Mouse (Mus musculus) lung, postnatal 0 days (tissue): ENCODE results near the gene Sdhaf2. TPM values are rescaled to one million over a fixed set of nuclear protein-coding genes. Genes with fewer than 3 reads are reported as not detected.

ENCODE experiments used
- ATAC-seq: fragments of 200-750 bp; cut with Nextera tagmentation; 2 replicates; pipeline ENCODE4 v1.8.0; 2017; ENCODE audit warnings: moderate library complexity
- DNase-seq: peaks from one replicate; pipeline ENCODE4 v3.0.0-alpha.2; 2016; ENCODE audit warnings: low spot score
- H3K27ac ChIP-seq: fragments of 300-500 bp; sonication (generic); 2 replicates; pipeline ENCODE4 v1.5.1; 2014; ENCODE audit warnings: antibody characterized with exemption, mild to moderate bottlenecking, low read length, mixed read lengths
- H3K27me3 ChIP-seq: fragments of 300-500 bp; sonication (generic); replicated peaks from 2 replicates; pipeline ENCODE4 v1.6.1; 2014; ENCODE audit warnings: low read length, mixed read lengths; ENCODE audit not compliant: insufficient read depth
- H3K36me3 ChIP-seq: fragments of 300-500 bp; sonication (generic); 2 replicates; pipeline ENCODE4 v1.6.1; 2014; ENCODE audit warnings: low read length, mixed read lengths; ENCODE audit not compliant: insufficient read depth
- H3K4me1 ChIP-seq: fragments of 300-500 bp; sonication (generic); 2 replicates; pipeline ENCODE4 v1.6.1; 2014; ENCODE audit warnings: antibody characterized with exemption, low read depth, low read length, mixed read lengths; ENCODE audit not compliant: insufficient read depth
- H3K4me2 ChIP-seq: fragments of 300-500 bp; sonication (generic); replicated peaks from 2 replicates; pipeline ENCODE4 v1.6.1; 2014; ENCODE audit warnings: low read depth, mild to moderate bottlenecking, low read length, moderate library complexity, mixed read lengths
- H3K4me3 ChIP-seq: fragments of 300-500 bp; sonication (generic); 2 replicates; pipeline ENCODE4 v1.5.1; 2014; ENCODE audit warnings: low read depth, low read length
- H3K9ac ChIP-seq: fragments of 300-500 bp; sonication (generic); replicated peaks from 2 replicates; pipeline ENCODE4 v1.6.1; 2014; ENCODE audit warnings: low read depth, mild to moderate bottlenecking
- H3K9me3 ChIP-seq: fragments of 300-500 bp; sonication (generic); 2 replicates; pipeline ENCODE4 v1.6.1; 2016; ENCODE audit warnings: low read length, mixed read lengths
- CTCF ChIP-seq: IDR thresholded peaks from 2 replicates; pipeline ENCODE4 v1.5.1; 2016; ENCODE audit warnings: antibody characterized with exemption, mild to moderate bottlenecking
- EP300 ChIP-seq: IDR thresholded peaks from 2 replicates; pipeline ENCODE4 v1.6.1; 2016; ENCODE audit warnings: antibody characterized with exemption, mild to moderate bottlenecking, control low read depth
- WGBS: fragments of 180-500 bp; shearing (Covaris S2); extraction: QIAGEN DNeasy Blood & Tissue Kit; methylation state at CpG from one replicate; pipeline ENCODE4 v1.1.7; 2014; 5-methylcytosine and 5-hydroxymethylcytosine counted together
- polyA plus RNA-seq: library from polyadenylated mRNA; unstranded; fragments of >200 nt; fragmentation: Nextera tagmentation; extraction: Ambion mirVana; gene quantifications from 2 replicates; pipeline ENCODE4 v1.2.1, GENCODE M21; 2015

Gene Sdhaf2
- polyA plus RNA-seq, 1 experiment from 2014 or later, result 49.8 TPM

GRCm38 (mm10) chr19:10454718-10455436, 71.1 kb downstream of the Sdhaf2 start:
- Histone ChIP-seq H3K4me3 (no peak overlapping the region), H3K9me3 (no peaks in the 10 kb centered on the region), H3K9ac (no peak overlapping the region), H3K4me2 (no peak overlapping the region), H3K4me1 (peaks cover 6% of the 10 kb centered on the region), H3K27me3 (peaks cover 23% of the 10 kb centered on the region), H3K27ac (no peak overlapping the region), H3K36me3 (no peaks in the 10 kb centered on the region)
- no peak for ATAC-seq
- no peak for DNase-seq
- 44% methylated on average over 4 of the region's 4 CpGs for WGBS
- no peak for TF ChIP-seq CTCF
- TF ChIP-seq EP300, result no peak

Other genes with a start within 250 kb of the Sdhaf2 start
- gene Dagla, start 221.3 kb downstream of the Sdhaf2 start, polyA plus RNA-seq, result 1.2 and 1.4 TPM in 2 replicates
- gene Syt7, start 137.1 kb downstream of the Sdhaf2 start, polyA plus RNA-seq, result 1.4 and 3.0 TPM in 2 replicates
- 3.7 and 3.9 TPM in 2 replicates for gene Lrrc10b, start 68.7 kb downstream of the Sdhaf2 start, polyA plus RNA-seq
- 2.6 and 2.9 TPM in 2 replicates for gene Ppp1r32, start 43.2 kb downstream of the Sdhaf2 start, polyA plus RNA-seq
- 19.8 and 20.0 TPM in 2 replicates for gene Cpsf7, start 876 bp downstream of the Sdhaf2 start, polyA plus RNA-seq
- gene Tmem216, start 30.1 kb upstream of the Sdhaf2 start, polyA plus RNA-seq, result 43.0 and 44.5 TPM in 2 replicates
- 42.3 and 48.1 TPM in 2 replicates for gene Cyb561a3, start 51.0 kb upstream of the Sdhaf2 start, polyA plus RNA-seq
- gene Tmem138, start 51.2 kb upstream of the Sdhaf2 start, polyA plus RNA-seq, result 19.4 and 21.6 TPM in 2 replicates
- gene Ddb1, start 79.2 kb upstream of the Sdhaf2 start, polyA plus RNA-seq, result 178 and 181 TPM in 2 replicates
- 7.3 TPM in 2 replicates for gene Tkfc, start 79.5 kb upstream of the Sdhaf2 start, polyA plus RNA-seq
- 0.08 TPM in 1 of 2 replicates, not detected in the other for gene Vwce, start 108.1 kb upstream of the Sdhaf2 start, polyA plus RNA-seq
- not detected in 2 replicates for gene Pga5, start 151.9 kb upstream of the Sdhaf2 start, polyA plus RNA-seq
- 23.4 and 25.2 TPM in 2 replicates for gene Vps37c, start 162.6 kb upstream of the Sdhaf2 start, polyA plus RNA-seq
- 0.48 and 0.68 TPM in 2 replicates for gene Cd5, start 212.9 kb upstream of the Sdhaf2 start, polyA plus RNA-seq